Mouse (Mus musculus) limb, embryonic 12.5 days (tissue): ENCODE data around the gene Col6a5. TPM values are rescaled to one million over a fixed set of nuclear protein-coding genes. Genes with fewer than 3 reads are reported as not detected.

Source experiments
- ATAC-seq: fragments of 200-750 bp; cut with Nextera tagmentation; 2 replicates; pipeline ENCODE4 v1.8.0; 2017; ENCODE audit warnings: low read depth, moderate TSS enrichment; ENCODE audit not compliant: insufficient number of reproducible peaks, insufficient read depth, low FRiP score, low TSS enrichment
- H3K27ac ChIP-seq: fragments of 300-500 bp; sonication (generic); 2 replicates; pipeline ENCODE4 v1.5.1; 2016; ENCODE audit warnings: mild to moderate bottlenecking, moderate library complexity
- H3K27me3 ChIP-seq: fragments of 300-500 bp; sonication (generic); 2 replicates; pipeline ENCODE4 v1.6.1; 2016; ENCODE audit warnings: mild to moderate bottlenecking, moderate library complexity
- H3K36me3 ChIP-seq: fragments of 300-500 bp; sonication (generic); 2 replicates; pipeline ENCODE4 v1.6.1; 2016; ENCODE audit warnings: mild to moderate bottlenecking, moderate library complexity
- H3K4me1 ChIP-seq: fragments of 300-500 bp; sonication (generic); replicated peaks from 2 replicates; pipeline ENCODE4 v1.6.1; 2016
- H3K4me2 ChIP-seq: fragments of 300-500 bp; sonication (generic); 2 replicates; pipeline ENCODE4 v1.6.1; 2016; ENCODE audit warnings: mild to moderate bottlenecking, moderate library complexity
- H3K4me3 ChIP-seq: fragments of 300-500 bp; sonication (generic); replicated peaks from 2 replicates; pipeline ENCODE4 v1.5.1; 2016; ENCODE audit warnings: mild to moderate bottlenecking
- H3K9ac ChIP-seq: fragments of 300-500 bp; sonication (generic); replicated peaks from 2 replicates; pipeline ENCODE4 v1.6.1; 2016; ENCODE audit warnings: mild to moderate bottlenecking, moderate library complexity
- H3K9me3 ChIP-seq: fragments of 300-500 bp; sonication (generic); 2 replicates; pipeline ENCODE4 v1.6.1; 2016; ENCODE audit warnings: mild to moderate bottlenecking, moderate library complexity
- WGBS: fragments of 180-500 bp; shearing (Covaris S2); methylation state at CpG from one replicate; pipeline ENCODE4 v1.1.7; 2016; 5-methylcytosine and 5-hydroxymethylcytosine counted together
- polyA plus RNA-seq: library from polyadenylated mRNA; unstranded; fragments of >200 nt; fragmentation: Nextera tagmentation; extraction: Ambion mirVana; gene quantifications from 2 replicates; pipeline ENCODE4 v1.2.1, GENCODE M21; 2016

Gene Col6a5
- polyA plus RNA-seq, 1 experiment from 2014 or later: 0.43 TPM

DNA sequence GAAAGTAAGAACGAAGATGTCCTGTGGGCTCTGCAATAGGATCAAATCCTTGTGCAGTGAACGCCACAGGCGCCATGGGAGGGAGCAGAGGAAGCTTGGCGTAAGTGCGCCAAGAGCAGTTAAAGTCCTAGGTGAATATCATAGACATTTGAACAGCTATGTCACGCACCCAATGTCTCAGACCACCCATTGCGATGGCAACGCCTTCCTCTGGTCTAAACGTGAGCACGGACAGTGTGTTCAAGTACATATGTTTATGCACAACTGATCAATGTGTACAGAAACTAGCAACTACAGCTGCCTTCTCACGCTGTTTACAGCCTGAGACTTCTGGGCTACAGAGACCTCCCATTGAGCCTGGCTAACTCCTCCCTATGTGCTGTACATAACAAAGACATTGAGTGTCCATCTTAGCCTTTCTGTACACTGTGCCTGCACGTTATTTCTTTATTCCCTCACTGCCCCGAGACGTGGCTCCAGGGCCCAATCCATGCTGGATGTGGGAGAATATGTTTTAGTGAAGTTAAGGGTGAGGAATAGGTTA, 11.0 kb upstream of the Col6a5 start:
- Histone ChIP-seq H3K9ac (no peak overlapping the region), H3K4me3 (no peak overlapping the region), H3K4me1 (no peaks in the 10 kb centered on the region), H3K36me3 (no peaks in the 10 kb centered on the region), H3K4me2 (no peak overlapping the region), H3K27ac (no peak overlapping the region), H3K9me3 (0 out of 2 replicates have a peak, but pooled peaks cover 4% of the 10 kb centered on the region), H3K27me3 (peaks cover 6% of the 10 kb centered on the region)
- 90% methylated on average over 14 of the region's 14 CpGs for WGBS
- no peak for ATAC-seq

DNA sequence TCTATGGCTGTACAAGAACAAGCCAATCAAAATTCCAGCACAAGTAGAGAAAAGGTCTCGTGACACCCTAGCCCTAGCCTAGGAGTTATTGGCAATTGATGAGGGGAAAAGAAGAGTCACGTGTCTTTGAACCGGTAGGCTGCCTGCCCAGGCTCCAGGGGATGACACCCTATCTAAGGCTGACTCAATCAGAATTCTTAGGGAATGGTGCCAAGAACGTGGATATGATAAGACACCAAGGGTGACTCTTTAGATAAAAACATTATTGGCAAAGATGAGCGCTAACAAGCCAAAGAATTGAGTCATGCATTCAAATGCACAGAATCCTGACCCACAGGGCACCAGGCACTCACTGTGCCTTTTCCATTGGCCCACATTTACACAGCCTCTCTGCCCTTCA, 10.5 kb upstream of the Col6a5 start:
- H3K9ac ChIP-seq: no peak overlapping the region
- H3K4me2 ChIP-seq: no peak overlapping the region
- 86% methylated on average over 5 of the region's 5 CpGs for WGBS
- ATAC-seq: no peak
- H3K27me3 ChIP-seq: peaks cover 2% of the 10 kb centered on the region
- H3K4me3 ChIP-seq: no peak overlapping the region
- H3K4me1 ChIP-seq: no peaks in the 10 kb centered on the region
- H3K9me3 ChIP-seq: 0 out of 2 replicates have a peak, but pooled peaks cover 4% of the 10 kb centered on the region
- no peaks in the 10 kb centered on the region for H3K36me3 ChIP-seq
- no peak overlapping the region for H3K27ac ChIP-seq

DNA sequence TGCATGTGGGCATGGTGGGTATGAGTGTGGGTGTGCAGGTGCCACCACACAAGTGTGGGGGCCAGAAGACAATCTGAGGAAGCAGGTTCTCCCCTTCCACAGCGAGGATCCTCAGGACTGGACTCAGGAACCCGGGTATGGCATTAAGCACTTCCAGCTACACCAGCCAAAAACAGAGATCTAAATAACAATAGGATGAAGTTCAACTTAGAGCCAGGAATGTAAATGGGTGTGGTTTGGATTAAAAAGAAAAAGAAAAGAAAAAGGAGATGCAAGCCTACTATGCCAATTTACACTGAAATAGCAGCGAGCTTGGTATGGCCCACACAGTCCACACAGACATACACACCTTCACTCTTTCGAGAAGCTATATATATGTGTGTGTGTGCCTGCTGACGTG, 7.5 kb upstream of the Col6a5 start:
- Histone ChIP-seq H3K9ac (no peak overlapping the region), H3K36me3 (no peaks in the 10 kb centered on the region), H3K4me1 (no peaks in the 10 kb centered on the region), H3K27me3 (no peaks in the 10 kb centered on the region), H3K9me3 (no peaks in the 10 kb centered on the region), H3K4me2 (no peak overlapping the region), H3K27ac (no peak overlapping the region), H3K4me3 (no peak overlapping the region)
- ATAC-seq: no peak
- 79% methylated on average over 5 of the region's 5 CpGs for WGBS

DNA sequence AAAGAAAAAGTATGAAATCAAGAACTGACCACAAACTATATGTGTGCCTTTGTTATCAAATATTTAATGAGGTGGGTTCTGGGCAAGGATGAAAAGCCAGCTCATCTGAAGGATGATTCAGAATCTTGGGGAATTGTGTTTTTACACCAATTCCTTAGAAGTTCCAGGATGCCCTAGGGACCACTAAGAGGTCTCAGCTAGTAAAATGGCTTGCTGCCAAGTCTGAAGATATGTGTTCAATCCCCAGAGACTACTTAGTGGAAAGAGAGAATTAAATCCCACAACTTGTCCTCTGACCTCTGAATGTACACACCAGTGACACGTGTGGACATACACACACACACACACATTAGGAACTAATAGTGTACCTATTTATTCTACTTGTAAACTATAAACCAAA, 1.3 kb downstream of the Col6a5 start:
- no peak overlapping the region for H3K4me3 ChIP-seq
- H3K4me2 ChIP-seq: no peak overlapping the region
- peaks cover 20% of the 10 kb centered on the region for H3K27me3 ChIP-seq
- H3K9ac ChIP-seq: no peak overlapping the region
- no peaks in the 10 kb centered on the region for H3K9me3 ChIP-seq
- no peaks in the 10 kb centered on the region for H3K36me3 ChIP-seq
- H3K4me1 ChIP-seq: peaks cover 9% of the 10 kb centered on the region
- H3K27ac ChIP-seq: no peak overlapping the region
- 65% methylated on average over 1 of the region's 1 CpGs for WGBS
- no peak for ATAC-seq

DNA sequence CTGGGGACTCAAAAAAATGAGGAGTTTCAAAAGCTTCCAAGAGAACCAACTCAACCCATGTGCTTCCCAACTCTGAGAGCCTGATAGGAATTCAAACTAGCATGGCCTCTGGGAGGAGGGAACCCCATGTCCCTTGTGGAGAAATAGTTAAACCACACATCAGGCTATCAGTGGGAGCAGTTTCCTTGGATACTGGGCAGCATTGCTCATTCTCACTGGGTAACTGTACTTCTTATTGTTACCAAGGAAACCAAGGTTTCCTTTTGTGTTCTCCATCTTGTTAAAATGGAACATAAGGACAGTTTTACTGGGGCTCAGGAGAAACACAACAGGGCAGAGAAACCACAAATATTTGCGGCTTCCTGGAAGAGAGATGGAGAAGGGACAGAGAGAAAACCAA, 10.7 kb downstream of the Col6a5 start:
- Histone ChIP-seq H3K36me3 (no peaks in the 10 kb centered on the region), H3K4me1 (no peaks in the 10 kb centered on the region), H3K9me3 (no peaks in the 10 kb centered on the region), H3K4me3 (no peak overlapping the region), H3K9ac (no peak overlapping the region), H3K27me3 (no peaks in the 10 kb centered on the region), H3K27ac (no peak overlapping the region), H3K4me2 (no peak overlapping the region)
- 87% methylated on average over 1 of the region's 1 CpGs for WGBS
- ATAC-seq: no peak

DNA sequence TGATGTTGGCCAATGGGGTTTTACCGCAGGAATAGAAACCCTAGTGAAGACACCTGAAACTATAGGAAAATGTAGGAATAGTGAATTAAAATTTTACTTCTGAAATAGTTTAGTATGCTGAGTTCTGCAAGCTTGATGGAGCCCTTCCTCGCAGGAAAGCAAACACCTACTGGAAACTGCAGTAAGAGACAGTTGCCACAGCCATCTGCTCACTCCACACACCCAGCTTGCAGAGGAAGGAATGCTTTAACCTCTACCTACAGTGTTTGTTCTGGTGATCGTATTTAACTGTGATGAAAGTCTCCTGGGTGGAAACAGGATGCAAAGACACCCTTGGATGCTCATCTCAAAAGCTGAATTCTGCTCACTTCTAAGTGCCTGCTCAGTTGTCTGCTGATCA, 12.9 kb downstream of the Col6a5 start:
- H3K9me3 ChIP-seq: no peaks in the 10 kb centered on the region
- no peak overlapping the region for H3K9ac ChIP-seq
- no peak for ATAC-seq
- H3K36me3 ChIP-seq: no peaks in the 10 kb centered on the region
- no peaks in the 10 kb centered on the region for H3K4me1 ChIP-seq
- no peak overlapping the region for H3K4me2 ChIP-seq
- 71% methylated on average over 3 of the region's 3 CpGs for WGBS
- 0 out of 2 replicates have a peak, but pooled peaks cover 2% of the 10 kb centered on the region for H3K27me3 ChIP-seq
- H3K4me3 ChIP-seq: no peak overlapping the region
- no peak overlapping the region for H3K27ac ChIP-seq

DNA sequence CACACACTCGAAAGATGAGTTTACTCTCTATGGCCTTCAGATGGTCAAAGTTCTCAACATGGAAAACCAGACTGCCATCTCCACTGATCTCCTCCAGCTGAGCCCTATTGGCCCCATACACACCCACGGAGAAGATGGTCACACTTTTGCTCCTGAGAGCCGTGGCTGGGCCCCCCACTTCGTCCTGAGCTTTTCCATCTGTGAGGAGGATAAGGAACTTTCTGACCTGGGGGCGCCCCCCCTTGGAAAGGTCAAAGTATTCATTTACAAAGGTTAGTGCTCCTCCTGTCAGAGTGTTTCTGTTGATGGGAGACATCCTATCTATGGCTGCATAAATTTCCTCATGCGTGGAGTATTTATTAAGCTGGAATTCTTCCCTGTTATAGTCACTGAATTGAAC, 26.6 kb downstream of the Col6a5 start:
- Histone ChIP-seq H3K4me1 (no peaks in the 10 kb centered on the region), H3K4me3 (no peak overlapping the region), H3K9me3 (no peaks in the 10 kb centered on the region), H3K27me3 (no peaks in the 10 kb centered on the region), H3K4me2 (no peak overlapping the region), H3K27ac (no peak overlapping the region), H3K9ac (no peak overlapping the region), H3K36me3 (no peaks in the 10 kb centered on the region)
- 69% methylated on average over 6 of the region's 6 CpGs for WGBS
- no peak for ATAC-seq

DNA sequence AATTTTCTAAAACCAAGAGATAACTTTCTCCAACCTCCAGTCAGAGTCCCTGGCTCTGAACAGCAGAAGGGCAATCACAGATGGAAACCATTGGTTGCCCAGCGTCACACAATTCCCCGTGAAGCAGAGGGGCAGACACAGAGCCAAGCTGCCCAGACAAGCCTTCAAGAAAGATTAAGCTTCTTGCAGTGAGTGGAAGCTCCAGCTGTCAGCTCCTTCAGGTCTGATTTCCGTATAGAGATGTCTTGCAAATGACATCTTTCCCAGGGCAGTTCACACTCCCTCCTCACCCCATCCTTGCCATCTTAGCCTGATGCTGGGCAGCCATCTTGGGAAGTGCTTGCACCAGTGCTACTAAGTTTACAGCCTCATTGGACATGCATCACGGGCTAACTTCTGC, 31.2 kb downstream of the Col6a5 start:
- Histone ChIP-seq H3K27me3 (no peaks in the 10 kb centered on the region), H3K36me3 (no peaks in the 10 kb centered on the region), H3K27ac (no peak overlapping the region), H3K4me1 (no peaks in the 10 kb centered on the region), H3K9ac (no peak overlapping the region), H3K9me3 (no peaks in the 10 kb centered on the region), H3K4me3 (no peak overlapping the region), H3K4me2 (no peak overlapping the region)
- no peak for ATAC-seq
- WGBS: 72% methylated on average over 4 of the region's 4 CpGs

DNA sequence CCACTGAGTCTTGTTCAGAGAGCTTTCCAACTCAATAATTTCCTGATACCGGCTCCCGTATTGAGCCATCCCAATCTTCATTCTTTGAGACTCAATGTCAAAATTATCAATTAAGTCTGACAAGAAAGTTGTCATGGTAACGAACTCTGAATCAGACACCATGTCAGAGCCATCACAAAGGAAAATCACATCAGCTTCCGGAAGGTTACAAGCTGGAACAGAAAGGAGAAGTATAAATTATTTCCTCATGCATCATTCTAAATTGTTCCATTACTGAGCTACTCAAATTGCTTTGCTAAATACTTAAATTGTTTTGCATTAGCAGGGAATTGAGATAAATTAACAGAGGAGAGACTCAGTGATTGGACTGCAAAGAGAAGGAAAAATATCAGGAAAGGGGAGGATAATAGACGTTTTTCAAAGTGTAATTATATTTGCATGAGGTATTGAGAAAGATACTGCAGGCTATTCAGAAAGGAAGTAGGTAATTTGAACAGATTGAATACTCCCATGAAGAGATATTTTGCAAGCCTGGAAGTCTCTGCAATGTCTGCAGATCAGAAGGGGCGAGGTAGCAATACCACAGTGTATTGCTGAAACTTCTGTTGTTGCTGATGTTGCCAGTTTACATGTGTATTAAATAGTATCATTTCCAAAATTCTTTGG, 31.9 kb downstream of the Col6a5 start:
- Histone ChIP-seq H3K4me2 (no peak overlapping the region), H3K9ac (no peak overlapping the region), H3K27me3 (no peaks in the 10 kb centered on the region), H3K4me1 (no peaks in the 10 kb centered on the region), H3K27ac (no peak overlapping the region), H3K4me3 (no peak overlapping the region), H3K36me3 (no peaks in the 10 kb centered on the region), H3K9me3 (no peaks in the 10 kb centered on the region)
- 84% methylated on average over 6 of the region's 6 CpGs for WGBS
- ATAC-seq: no peak

DNA sequence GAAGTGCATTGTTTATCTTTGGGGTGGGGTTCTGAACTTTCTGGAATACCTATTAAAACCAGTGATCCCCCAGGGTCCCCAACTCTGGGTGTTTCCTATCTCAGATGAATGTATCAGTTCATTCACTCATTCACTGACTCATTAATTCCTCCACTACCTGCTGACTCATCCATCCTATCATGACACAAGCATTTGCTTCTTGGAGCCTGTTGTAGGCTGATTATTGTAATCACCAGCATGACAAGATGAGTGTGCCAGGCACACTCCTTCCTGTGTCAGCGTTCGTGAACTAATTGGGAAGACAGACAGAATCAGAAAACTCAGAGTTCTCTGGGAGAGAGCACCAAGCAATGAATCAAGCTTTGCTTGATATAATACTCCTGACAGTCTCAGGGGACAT, 36.8 kb downstream of the Col6a5 start:
- Histone ChIP-seq H3K4me1 (no peaks in the 10 kb centered on the region), H3K27ac (no peak overlapping the region), H3K4me3 (no peak overlapping the region), H3K27me3 (no peaks in the 10 kb centered on the region), H3K4me2 (no peak overlapping the region), H3K36me3 (no peaks in the 10 kb centered on the region), H3K9ac (no peak overlapping the region), H3K9me3 (no peaks in the 10 kb centered on the region)
- no peak for ATAC-seq
- 83% methylated on average over 2 of the region's 2 CpGs for WGBS

DNA sequence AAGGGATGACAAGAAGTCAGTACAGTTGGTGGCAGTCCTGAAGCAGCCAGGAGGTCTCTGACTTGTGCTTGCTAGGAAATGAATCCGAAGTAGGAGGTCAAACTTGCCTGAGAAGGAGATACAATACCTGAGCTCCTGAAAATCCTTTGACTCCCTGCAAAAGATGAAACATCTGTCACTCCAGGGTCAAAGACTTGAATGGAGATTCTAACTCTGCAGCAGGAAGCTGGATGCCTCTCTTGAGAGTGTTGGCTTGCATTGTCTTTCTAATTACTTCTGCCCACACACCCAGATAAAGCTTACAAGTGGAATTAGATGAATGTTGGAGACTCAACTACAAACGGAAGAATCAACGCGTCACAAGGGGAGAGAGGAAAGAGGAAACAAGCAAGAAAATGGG, 45.3 kb downstream of the Col6a5 start:
- H3K27me3 ChIP-seq: no peaks in the 10 kb centered on the region
- ATAC-seq: no peak
- no peak overlapping the region for H3K4me3 ChIP-seq
- H3K27ac ChIP-seq: no peak overlapping the region
- H3K9ac ChIP-seq: no peak overlapping the region
- H3K4me2 ChIP-seq: no peak overlapping the region
- H3K9me3 ChIP-seq: no peaks in the 10 kb centered on the region
- H3K36me3 ChIP-seq: no peaks in the 10 kb centered on the region
- no peaks in the 10 kb centered on the region for H3K4me1 ChIP-seq
- 48% methylated on average over 4 of the region's 4 CpGs for WGBS

DNA sequence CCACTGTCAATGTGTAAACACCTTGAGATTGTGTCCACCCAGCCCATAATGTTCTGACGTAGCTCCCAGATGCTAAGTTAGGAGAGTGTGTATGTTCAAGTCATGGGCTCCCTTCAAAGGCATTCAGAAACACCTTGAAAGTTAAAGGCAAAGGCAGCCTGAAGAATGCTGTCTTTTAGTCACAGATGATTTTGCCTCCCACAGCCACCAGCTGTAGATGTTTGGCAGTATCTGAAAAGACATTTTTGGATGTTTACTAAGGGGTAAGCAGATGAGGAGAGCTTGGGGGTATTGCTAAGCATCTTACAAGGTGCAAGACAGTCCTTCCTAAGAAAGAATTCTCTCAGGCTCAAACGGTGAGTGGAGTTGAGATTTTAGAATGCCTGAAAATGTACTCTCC, 50.3 kb downstream of the Col6a5 start:
- WGBS: 86% methylated on average over 2 of the region's 2 CpGs
- no peak for ATAC-seq
- Histone ChIP-seq H3K27me3 (no peaks in the 10 kb centered on the region), H3K4me3 (no peak overlapping the region), H3K4me1 (no peaks in the 10 kb centered on the region), H3K36me3 (no peaks in the 10 kb centered on the region), H3K9me3 (peaks cover 5% of the 10 kb centered on the region; the same call in 1 of the 2 replicates), H3K27ac (no peak overlapping the region), H3K4me2 (no peak overlapping the region), H3K9ac (no peak overlapping the region)
